Mouse (Mus musculus) liver, postnatal 0 days (tissue): ENCODE data around the gene Inpp5b. TPM values are rescaled to one million over a fixed set of nuclear protein-coding genes. Genes with fewer than 3 reads are reported as not detected.

Experiments used
- ATAC-seq: fragments of 200-750 bp; cut with Nextera tagmentation; 2 replicates; pipeline ENCODE4 v1.8.0; 2017; ENCODE audit warnings: mild to moderate bottlenecking, moderate library complexity
- DNase-seq: peaks from one replicate; pipeline ENCODE4 v3.0.0-alpha.2; 2016
- H3K27ac ChIP-seq: fragments of 300-500 bp; sonication (generic); 2 replicates; pipeline ENCODE4 v1.5.1; 2014; ENCODE audit warnings: antibody characterized with exemption, moderate library complexity, mild to moderate bottlenecking, low read depth
- H3K27me3 ChIP-seq: fragments of 300-500 bp; sonication (generic); 2 replicates; pipeline ENCODE4 v1.6.1; 2014; ENCODE audit warnings: low read length, control low read depth, mixed read lengths; ENCODE audit not compliant: insufficient read depth
- H3K36me3 ChIP-seq: fragments of 300-500 bp; sonication (generic); replicated peaks from 2 replicates; pipeline ENCODE4 v1.6.1; 2014; ENCODE audit warnings: mild to moderate bottlenecking, control low read depth, low read length, moderate library complexity, mixed read lengths; ENCODE audit not compliant: insufficient read depth
- H3K4me1 ChIP-seq: fragments of 300-500 bp; sonication (generic); 2 replicates; pipeline ENCODE4 v1.6.1; 2014; ENCODE audit warnings: antibody characterized with exemption, mild to moderate bottlenecking, control low read depth; ENCODE audit not compliant: insufficient read depth
- H3K4me2 ChIP-seq: fragments of 300-500 bp; sonication (generic); 2 replicates; pipeline ENCODE4 v1.6.1; 2014; ENCODE audit warnings: low read depth, mild to moderate bottlenecking, low read length, moderate library complexity, mixed read lengths
- H3K4me3 ChIP-seq: fragments of 300-500 bp; sonication (generic); 2 replicates; pipeline ENCODE4 v1.5.1; 2014; ENCODE audit warnings: low read depth, low read length
- H3K9ac ChIP-seq: fragments of 300-500 bp; sonication (generic); replicated peaks from 2 replicates; pipeline ENCODE4 v1.6.1; 2014; ENCODE audit warnings: mild to moderate bottlenecking, moderate library complexity
- H3K9me3 ChIP-seq: fragments of 300-500 bp; sonication (generic); 2 replicates; pipeline ENCODE4 v1.6.1; 2016; ENCODE audit warnings: mild to moderate bottlenecking, control low read depth, low read length, mixed read lengths
- CTCF ChIP-seq: sonication (generic); IDR thresholded peaks from 2 replicates; pipeline ENCODE4 v1.5.1; 2016; ENCODE audit warnings: antibody characterized with exemption, low read depth
- EP300 ChIP-seq: IDR thresholded peaks from 2 replicates; pipeline ENCODE4 v1.6.1; 2016; ENCODE audit warnings: antibody characterized with exemption, low read depth, mild to moderate bottlenecking
- WGBS: fragments of 180-500 bp; shearing (Covaris S2); extraction: QIAGEN DNeasy Blood & Tissue Kit; methylation state at CpG from one replicate; pipeline ENCODE4 v1.1.7; 2014; ENCODE audit not compliant: insufficient replicate concordance; 5-methylcytosine and 5-hydroxymethylcytosine counted together
- polyA plus RNA-seq: library from polyadenylated mRNA; unstranded; fragments of >200 nt; fragmentation: Nextera tagmentation; extraction: Ambion mirVana; gene quantifications from 2 replicates; pipeline ENCODE4 v1.2.1, GENCODE M21; 2015

The Inpp5b gene
- polyA plus RNA-seq, 1 experiment from 2014 or later, result 19.5 TPM

DNA sequence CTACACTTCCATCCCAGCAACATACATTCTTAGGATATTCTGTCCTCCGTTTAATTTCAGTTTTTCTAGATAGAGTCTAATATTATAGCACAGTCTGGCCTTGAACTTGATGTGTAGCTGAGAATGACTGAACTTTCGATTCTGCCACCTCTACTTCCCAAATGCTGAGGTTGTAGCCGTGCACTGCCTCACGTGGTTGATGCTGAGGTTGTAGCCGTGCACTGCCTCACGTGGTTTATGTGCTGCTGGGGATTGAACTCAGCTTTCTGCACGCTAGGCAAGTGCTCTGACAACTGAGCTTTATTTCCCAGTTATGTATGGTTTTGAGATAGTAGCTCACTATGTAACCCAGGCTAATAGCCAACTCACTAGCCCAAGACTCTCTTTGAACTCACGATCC, 54.5 kb downstream of the Inpp5b start:
- Histone ChIP-seq H3K4me3 (no peak overlapping the region), H3K9me3 (no peaks in the 10 kb centered on the region), H3K36me3 (peaks cover 82% of the 10 kb centered on the region), H3K9ac (no peak overlapping the region), H3K27me3 (no peaks in the 10 kb centered on the region), H3K27ac (no peak overlapping the region), H3K4me1 (no peaks in the 10 kb centered on the region), H3K4me2 (no peak overlapping the region)
- 89% methylated on average over 8 of the region's 8 CpGs for WGBS
- ATAC-seq (no peak), DNase-seq (no peak)
- TF ChIP-seq EP300, result no peak
- no peak for TF ChIP-seq CTCF

DNA sequence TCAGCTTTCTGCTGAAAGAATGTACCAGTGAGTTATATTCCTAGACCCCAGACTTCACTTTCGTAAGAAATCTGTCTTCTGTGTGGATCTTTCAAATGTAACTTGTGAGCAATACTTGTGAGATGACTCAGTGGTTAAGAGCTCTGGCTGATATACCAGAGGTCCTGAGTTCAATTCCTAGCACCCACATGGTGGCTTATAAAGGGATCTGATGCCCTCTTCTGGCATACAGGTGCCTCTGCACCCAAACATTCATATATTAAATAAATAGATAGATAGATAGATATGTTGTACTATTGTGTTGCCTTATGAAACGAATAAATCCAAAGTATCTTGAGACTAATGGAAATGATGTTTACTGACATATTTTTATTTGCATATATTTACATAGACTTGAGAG, 55.3 kb downstream of the Inpp5b start:
- no peak for DNase-seq
- 93% methylated on average over 2 of the region's 2 CpGs for WGBS
- ATAC-seq, result no peak
- Histone ChIP-seq H3K9ac (no peak overlapping the region), H3K4me3 (no peak overlapping the region), H3K36me3 (peaks cover 75% of the 10 kb centered on the region), H3K27ac (no peak overlapping the region), H3K27me3 (no peaks in the 10 kb centered on the region), H3K4me1 (peaks cover 3% of the 10 kb centered on the region; the same call in 1 of the 2 replicates), H3K9me3 (no peaks in the 10 kb centered on the region), H3K4me2 (no peak overlapping the region)
- TF ChIP-seq CTCF, result peak; percentile 54
- no peak for TF ChIP-seq EP300

DNA sequence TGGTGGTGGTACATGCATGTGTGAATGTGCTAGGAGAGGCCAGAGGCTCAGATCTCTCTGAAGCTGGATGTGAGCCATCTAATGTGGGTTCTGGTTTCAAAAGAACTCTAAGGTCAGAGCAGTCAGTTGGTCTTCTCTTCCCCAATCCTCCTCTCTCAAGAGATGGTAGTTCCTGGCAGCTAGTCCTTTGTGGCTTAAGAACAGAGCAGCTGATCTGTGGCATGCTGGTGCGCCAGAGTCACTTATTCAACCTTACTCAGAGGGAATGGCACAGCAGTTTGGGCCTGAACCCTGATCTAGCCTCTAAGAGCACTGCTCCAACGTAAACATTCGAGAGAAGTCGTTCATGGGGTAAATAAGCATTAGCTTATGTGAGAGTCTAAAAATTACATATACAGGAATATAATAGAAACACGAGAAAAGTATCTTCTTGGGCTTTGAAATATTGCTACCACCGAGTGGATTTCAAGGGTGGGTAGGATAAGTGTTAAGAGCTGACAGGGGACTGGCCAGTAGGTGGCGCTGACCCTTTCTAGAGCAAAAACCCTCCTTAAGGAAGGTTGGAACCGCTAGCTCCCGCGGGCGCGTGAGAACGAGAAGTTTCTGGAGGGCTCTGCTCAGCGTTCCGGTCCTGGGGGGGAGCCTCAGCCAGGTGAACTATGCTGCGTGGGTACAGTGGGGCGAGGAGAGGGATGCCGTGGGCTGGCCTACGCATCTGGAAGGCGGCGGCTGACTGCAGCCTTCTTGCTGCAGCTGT, 60.1 kb downstream of the Inpp5b start, which contains the start of gene Mtf1:
Gene Mtf1 (plus strand): TSS at position 553 of the 757 bp plus-strand sequence.
- peak within 1 kb of the TSS; percentile 95 for H3K9ac ChIP-seq
- H3K4me2 ChIP-seq, result peak within 1 kb of the TSS; percentile 98
- peaks cover 55% of the 10 kb centered on the region for H3K36me3 ChIP-seq
- DNase-seq, result peak; percentile 91
- peak within 1 kb of the TSS; percentile 94 for H3K4me3 ChIP-seq
- TF ChIP-seq EP300, result peak; percentile 12; the same call in 1 of the 2 replicates
- TF ChIP-seq CTCF, result peak; percentile 88
- peak within 1 kb of the TSS; percentile 99 for H3K27ac ChIP-seq
- WGBS, result 5% methylated on average over 20 of the region's 21 CpGs
- peaks cover 14% of the 10 kb centered on the region for H3K4me1 ChIP-seq
- no peaks in the 10 kb centered on the region for H3K9me3 ChIP-seq
- no peaks in the 10 kb centered on the region for H3K27me3 ChIP-seq
- ATAC-seq, result peak; percentile 74

DNA sequence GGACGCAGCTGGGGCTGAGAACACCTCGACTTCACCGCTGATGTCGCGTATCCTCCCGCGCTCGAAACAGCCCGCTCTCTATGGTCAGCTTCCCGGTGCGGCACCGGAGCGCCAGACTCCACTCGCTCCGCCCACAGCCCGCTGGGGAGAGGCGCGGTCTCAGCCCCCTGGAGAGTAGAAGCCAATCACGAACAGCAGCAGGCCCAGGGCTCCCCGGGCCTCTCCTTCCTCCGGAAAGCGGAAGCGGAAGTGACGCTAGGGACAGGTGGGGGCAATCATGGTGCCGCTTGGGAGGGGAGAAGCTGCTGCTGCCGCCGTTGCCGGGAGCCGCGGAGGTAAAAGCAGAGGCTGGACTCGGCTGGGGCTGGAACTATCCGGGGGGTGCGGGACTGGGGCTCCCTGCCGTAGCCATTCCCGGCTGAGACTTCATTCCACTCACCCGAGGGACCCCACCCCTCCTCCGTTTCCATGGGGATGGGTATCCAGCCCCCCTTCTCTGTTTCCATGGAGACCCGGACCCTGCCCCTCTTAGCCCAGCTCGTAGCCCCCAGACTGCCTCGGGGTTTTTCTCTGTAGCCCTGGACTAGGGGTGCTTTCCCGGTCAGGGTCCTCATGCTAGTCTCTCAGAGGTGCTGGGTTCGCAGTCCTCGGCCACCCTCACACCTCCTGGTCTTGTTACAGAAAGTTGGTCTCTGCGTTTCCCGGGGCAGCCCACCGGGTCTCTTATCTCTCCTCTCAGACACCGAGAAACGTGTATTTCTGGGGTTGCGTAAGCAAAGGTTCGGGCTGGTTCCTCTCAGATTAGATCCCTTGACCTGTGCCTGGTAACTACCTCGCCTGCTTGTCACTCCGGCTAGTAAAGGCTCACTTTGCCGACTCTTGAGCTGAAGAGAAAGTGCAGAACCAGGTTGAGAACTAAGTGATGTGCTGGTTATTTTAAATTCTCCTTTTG, 60.9 kb downstream of the Inpp5b start:
- H3K27me3 ChIP-seq, result no peaks in the 10 kb centered on the region
- peak overlapping the region; percentile 95 for H3K9ac ChIP-seq
- no peaks in the 10 kb centered on the region for H3K9me3 ChIP-seq
- H3K4me3 ChIP-seq, result peak overlapping the region; percentile 94
- under 1% methylated on average over 48 of the region's 53 CpGs for WGBS
- peaks cover 14% of the 10 kb centered on the region for H3K4me1 ChIP-seq
- ATAC-seq (peak; percentile 99), DNase-seq (peak; percentile 98)
- H3K4me2 ChIP-seq, result peak overlapping the region; percentile 98
- TF ChIP-seq EP300, result peak; percentile 86
- no peak for TF ChIP-seq CTCF
- peak overlapping the region; percentile 99 for H3K27ac ChIP-seq
- H3K36me3 ChIP-seq, result peaks cover 51% of the 10 kb centered on the region

DNA sequence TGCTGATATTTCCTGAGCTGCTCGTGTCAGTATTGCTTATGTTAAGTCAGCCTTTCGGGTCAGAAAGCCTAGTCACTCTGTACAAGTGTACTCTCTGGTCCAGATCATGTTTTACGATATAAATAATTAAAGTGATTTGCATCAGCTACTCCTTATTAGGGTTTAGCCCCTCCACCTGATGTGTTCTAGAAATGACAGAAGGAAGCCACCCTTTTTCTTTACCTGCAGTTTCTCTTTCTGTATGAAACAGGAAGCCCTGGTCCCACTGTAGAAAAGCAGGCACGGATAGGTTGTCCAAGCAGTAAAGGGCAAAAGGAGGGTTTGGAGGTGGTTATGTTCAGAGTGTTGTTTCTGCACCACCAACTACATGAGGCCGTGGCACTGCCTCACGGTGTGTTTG, 61.8 kb downstream of the Inpp5b start:
- no peak for ATAC-seq
- H3K36me3 ChIP-seq, result peaks cover 42% of the 10 kb centered on the region

DNA sequence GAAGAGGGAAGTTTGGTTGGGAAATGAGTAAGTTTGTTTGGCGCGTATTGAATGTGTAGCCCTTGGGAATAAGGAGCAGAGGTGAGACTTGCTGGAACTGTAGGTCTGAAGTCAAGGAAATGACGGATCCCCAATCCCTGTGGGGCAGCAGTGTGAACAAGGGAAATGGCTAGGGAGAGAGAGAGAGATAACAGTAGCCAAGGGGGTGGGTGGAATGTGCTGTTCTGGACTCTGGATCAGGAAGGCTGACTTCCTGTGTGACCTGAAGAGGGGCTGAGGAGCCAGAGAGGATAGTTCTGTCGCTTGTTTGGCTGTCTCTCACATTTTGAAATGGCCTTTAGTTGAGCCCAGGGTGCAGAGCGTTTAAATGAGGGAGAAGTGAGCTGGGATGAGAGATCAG, 66.9 kb downstream of the Inpp5b start:
- H3K4me3 ChIP-seq, result no peak overlapping the region
- peak overlapping the region; percentile 13 for H3K27ac ChIP-seq
- TF ChIP-seq CTCF, result no peak
- no peak for TF ChIP-seq EP300
- H3K27me3 ChIP-seq, result no peaks in the 10 kb centered on the region
- peak overlapping the region; percentile 42; the same call in 1 of the 2 replicates for H3K4me2 ChIP-seq
- no peak overlapping the region for H3K9ac ChIP-seq
- peaks cover 31% of the 10 kb centered on the region for H3K36me3 ChIP-seq
- H3K9me3 ChIP-seq, result no peaks in the 10 kb centered on the region
- DNase-seq (no peak), ATAC-seq (no peak)
- WGBS, result 64% methylated on average over 5 of the region's 5 CpGs
- H3K4me1 ChIP-seq, result peaks cover 36% of the 10 kb centered on the region

More for the DNA sequence above, 61.8 kb downstream of the Inpp5b start:
- Histone ChIP-seq H3K27me3 (no peaks in the 10 kb centered on the region), H3K9me3 (no peaks in the 10 kb centered on the region), H3K27ac (peak overlapping the region; percentile 99), H3K4me1 (peaks cover 21% of the 10 kb centered on the region), H3K4me2 (peak overlapping the region; percentile 98), H3K9ac (peak overlapping the region; percentile 95), H3K4me3 (peak overlapping the region; percentile 94)
- TF ChIP-seq EP300, result no peak
- TF ChIP-seq CTCF, result no peak
- DNase-seq, result no peak
- 46% methylated on average over 6 of the region's 6 CpGs for WGBS
